Mouse (Mus musculus): Measurements from ENCODE around the gene Crybb2.

Gene Crybb2

DNA sequence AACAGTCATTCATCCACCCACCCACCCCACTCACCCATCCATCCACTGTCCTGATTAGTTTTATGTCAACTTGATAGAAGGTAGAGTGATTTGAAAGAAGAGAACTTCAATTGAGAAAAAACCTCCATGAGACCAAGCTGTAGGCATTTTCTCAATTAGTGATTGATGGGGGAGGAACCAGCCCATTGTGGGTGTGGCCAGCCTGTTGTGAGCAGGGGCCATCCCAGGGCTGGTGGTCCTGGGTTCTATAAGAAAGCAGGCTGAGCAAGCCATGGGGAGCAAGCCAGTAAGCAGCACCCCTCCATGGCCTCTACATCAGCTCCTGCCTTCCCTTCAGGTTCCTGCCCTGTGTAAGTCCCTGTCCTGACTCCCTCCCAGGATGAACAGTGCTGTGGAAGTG is at the start of gene Crybb2:
Gene Crybb2 (minus strand): TSS at position 101 of the 400 bp plus-strand sequence.
- in situ Hi-C loops (cut with MboI, MseI): no loop called here

DNA sequence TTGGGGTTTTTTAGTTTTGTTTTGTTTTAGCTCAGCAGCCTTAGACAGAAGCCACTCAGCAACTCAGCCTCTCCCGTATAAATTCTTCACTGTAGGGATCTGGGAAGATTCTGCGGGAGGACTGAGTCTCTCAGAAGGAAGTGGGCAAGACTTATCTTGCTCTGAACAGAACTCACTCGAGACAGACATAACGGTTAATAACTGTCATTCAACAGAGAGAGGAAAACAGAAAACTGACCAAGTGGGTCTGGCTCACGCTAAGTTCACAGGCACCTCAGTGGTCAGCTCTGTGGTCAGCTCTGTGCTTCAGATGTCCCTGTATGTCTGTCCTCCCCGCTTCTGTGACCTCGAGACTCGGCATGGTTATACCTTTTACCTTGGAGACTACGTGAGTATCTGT is 49.4 kb upstream of the Crybb2 start:
- in situ Hi-C loops (cut with MboI, MseI): loop anchor here (10.0 kb wide), 1 partner anchor 716 kb away; the partner anchor contains the start of gene Selplg

DNA sequence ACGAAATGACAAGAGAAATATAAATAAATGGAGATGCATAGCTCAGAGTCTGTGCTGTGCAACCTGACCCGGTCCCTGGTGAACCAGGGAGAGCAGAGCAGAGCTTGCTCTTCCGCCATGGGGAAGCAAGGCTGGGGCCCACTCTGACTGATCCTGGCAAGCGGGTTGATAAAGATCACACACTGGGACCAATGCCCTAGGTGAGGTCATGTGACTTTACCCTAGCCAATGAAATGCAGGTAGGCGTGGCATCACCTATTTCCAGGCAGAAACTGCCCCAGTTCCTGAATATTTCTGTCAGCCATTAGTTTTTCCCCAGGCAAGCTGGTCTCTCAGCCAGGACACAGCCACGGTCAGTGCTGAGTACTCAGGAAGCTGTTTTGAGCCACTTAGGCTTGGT is 48.8 kb upstream of the Crybb2 start:
- in situ Hi-C loops (cut with MboI, MseI): loop anchor here (10.0 kb wide), 1 partner anchor 716 kb away; the partner anchor contains the start of gene Selplg

GRCm38 (mm10) chr5:113117361-113117760 is 47.4 kb upstream of the Crybb2 start:
- in situ Hi-C loops (cut with MboI, MseI): loop anchor here (10.0 kb wide), 1 partner anchor 717 kb away; the partner anchor contains the start of gene Selplg

DNA sequence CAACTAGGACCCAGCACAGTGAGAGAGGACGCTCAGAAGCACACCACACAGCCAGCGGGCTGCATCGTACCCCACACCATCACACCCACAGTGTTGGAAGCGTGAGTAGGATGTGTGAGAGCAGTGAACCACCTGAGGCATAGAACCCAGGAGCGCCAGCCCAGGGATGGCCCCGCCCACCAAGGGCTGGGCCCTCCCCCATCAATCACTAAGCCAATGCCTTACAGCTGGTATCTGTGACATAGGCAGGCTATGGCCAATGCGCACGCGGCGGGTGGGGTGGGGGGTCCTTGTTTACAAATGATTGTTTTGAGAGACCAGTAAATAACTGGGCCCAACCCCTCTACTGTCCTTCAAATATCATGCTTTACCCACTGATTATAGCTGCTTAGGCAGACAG is 46.0 kb upstream of the Crybb2 start:
- in situ Hi-C loops (cut with MboI, MseI): loop anchor here (10.0 kb wide), 1 partner anchor 719 kb away; the partner anchor contains the start of gene Selplg

- in situ Hi-C loops (cut with MboI, MseI): loop anchor here (10.0 kb wide), 1 partner anchor 720 kb away; the partner anchor contains the start of gene Selplg
These were observed 44.6 kb upstream of the Crybb2 start for GRCm38 (mm10) chr5:113114264-113115225.

DNA sequence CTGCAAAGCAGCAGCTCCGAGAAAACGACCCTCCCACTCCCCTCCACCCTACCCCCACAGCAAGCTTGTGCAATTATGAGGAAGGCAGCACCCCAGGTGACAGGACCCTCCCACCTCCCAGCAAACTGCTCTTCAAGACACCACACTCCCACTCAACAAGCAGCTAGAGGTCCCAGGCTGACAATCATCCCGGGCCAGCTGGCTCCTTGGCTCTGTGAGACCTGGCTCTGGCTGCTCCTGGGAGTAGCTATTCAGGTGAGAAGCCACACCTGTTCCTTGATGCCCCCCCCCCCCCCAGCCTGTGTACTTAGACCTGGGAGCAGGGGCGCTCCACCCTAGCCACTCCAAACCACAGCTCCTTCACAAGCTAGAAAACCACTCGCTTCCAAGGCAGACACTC is 43.2 kb upstream of the Crybb2 start:
- in situ Hi-C loops (cut with MboI, MseI): loop anchor here (10.0 kb wide), 1 partner anchor 722 kb away; the partner anchor contains the start of gene Selplg

DNA sequence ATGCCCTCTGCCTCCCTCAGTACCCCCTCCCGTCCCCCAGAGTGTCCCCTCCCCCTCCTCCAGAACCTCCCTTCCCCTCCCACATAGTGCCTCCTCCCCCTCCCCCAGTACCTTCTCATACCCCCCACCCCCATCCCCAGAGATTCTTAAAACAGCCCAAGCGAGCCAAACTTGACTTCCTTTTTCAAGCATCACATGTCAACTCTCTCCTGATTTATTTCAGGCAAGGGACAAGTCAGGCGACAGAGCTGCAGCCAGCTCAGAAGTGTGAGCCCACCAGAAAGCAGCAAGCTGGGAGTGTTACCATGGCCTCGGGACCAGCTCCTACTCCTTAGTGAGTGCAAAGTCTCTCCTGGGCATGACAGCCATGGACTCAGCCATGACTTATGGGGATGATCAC is 41.4 kb upstream of the Crybb2 start:
- in situ Hi-C loops (cut with MboI, MseI): loop anchor here (10.0 kb wide), 1 partner anchor 723 kb away; the partner anchor contains the start of gene Selplg

GRCm38 (mm10) chr5:113110929-113111328 is 41.0 kb upstream of the Crybb2 start:
- in situ Hi-C loops (cut with MboI, MseI): loop anchor here (10.0 kb wide), 1 partner anchor 724 kb away; the partner anchor contains the start of gene Selplg

DNA sequence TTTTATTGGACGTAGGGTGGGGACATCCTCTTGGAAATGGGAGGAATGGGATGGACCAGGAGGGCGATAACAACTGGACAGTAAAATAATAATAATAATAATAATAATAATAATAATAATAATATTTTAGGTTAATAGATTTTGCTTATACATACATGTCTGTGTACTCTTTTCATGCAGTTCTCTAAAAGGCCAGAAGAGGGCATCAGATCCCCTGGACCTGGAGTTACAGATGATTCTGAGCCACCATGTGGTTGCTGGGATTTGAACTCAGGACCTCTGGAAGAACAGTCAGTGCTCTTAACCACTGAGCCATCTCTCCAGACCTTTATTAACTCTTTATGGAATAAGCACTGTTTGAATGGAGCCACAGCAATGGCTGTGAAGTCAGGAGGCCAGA is 39.7 kb upstream of the Crybb2 start:
- in situ Hi-C loops (cut with MboI, MseI): loop anchor here (10.0 kb wide), 1 partner anchor 725 kb away; the partner anchor contains the start of gene Selplg

DNA sequence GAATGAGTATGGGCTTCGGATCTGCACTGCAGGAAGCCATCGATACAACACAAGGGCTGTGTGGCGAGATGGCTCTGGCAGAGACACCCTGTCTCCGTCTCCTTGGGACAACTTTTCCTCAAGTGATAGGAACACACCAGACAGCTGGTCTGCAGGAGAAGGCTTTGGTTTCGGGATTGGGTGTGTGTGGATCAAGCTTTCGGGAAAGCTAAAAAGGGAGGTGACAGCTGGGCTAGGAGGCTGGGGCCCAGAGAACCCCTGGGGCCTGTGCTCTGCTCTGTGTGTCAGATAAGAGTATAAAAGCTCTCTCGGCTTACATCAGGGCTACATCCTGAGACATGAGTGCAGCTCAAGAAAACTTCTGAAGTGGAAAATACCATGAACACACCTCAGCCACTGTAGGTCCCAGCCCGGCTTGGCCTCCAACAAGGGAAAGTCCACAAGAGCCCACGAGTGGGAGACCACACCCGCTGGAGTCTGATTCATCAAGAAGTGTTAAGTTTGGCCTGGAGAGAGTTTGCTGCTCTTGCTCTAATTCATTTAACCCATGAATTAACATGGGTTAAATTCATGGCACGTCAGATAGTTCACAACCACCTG is 38.3 kb upstream of the Crybb2 start:
- in situ Hi-C loops (cut with MboI, MseI): no loop called here

DNA sequence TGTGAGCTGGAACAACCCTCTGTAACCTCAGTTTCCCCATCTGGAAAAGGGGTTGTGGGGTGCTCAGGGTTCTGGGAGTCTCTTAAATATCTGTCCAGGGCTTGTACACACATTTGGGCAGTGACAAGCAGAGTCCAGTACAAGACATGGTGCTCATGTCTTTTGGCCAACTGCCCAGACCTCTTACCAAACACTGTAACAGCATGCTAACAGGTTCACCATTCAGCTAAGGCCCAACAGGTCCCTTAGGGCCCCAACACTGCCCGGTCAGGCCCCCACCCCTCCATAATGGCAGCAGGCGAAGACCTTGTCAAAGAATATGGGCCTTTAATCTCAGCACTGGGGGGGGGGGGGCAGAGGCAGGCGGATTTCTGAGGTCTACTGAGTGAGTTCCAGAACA is 37.8 kb upstream of the Crybb2 start:
- in situ Hi-C loops (cut with MboI, MseI): no loop called here

- in situ Hi-C loops (cut with MboI, MseI): no loop called here
These were observed 36.7 kb upstream of the Crybb2 start for GRCm38 (mm10) chr5:113106594-113106993.

DNA sequence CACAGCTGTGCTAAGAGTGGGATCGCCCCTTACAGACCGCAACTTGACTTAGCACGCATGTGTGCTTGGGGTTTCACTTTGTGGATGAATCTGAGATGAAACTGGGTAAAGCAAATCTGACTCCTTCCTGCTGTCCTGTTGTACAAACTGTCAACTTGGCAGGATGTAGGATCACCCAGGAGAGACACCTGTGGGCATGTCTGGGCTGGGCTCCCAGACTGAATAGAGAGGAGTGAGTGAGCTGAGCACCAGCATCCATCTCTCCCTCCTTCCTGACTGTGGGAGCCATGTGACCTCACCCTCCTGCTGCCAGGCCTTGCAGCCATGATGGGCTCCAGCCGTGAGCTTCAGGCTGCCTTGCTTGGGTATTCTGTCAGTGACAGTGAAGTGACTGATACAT is 35.6 kb upstream of the Crybb2 start:
- in situ Hi-C loops (cut with MboI, MseI): no loop called here

GRCm38 (mm10) chr5:113105035-113105434 is 35.1 kb upstream of the Crybb2 start:
- in situ Hi-C loops (cut with MboI, MseI): no loop called here

DNA sequence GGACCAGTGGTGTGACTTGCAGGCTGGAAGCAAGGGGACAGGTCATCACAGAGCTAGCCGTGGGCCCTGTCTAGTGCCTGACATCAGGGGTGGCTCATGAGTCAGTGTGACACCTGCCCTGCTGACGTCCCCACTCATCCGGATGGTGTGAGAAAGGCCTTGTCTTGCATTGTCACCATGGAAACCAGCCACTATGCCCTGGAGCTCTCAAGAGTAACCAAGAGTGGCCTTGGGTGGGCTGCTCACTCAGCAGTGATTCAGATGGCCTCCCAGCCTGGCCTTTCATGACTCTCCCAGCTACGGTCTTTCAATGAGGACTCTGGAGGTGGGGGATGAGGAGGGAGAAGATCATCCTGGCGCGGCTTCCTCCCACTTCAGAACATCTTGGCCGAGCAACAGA is 32.5 kb upstream of the Crybb2 start:
- in situ Hi-C loops (cut with MboI, MseI): no loop called here

- in situ Hi-C loops (cut with MboI, MseI): no loop called here
These were observed 31.5 kb upstream of the Crybb2 start for GRCm38 (mm10) chr5:113101457-113101856.

- in situ Hi-C loops (cut with MboI, MseI): no loop called here
These were observed 30.5 kb upstream of the Crybb2 start for GRCm38 (mm10) chr5:113100422-113100821.

DNA sequence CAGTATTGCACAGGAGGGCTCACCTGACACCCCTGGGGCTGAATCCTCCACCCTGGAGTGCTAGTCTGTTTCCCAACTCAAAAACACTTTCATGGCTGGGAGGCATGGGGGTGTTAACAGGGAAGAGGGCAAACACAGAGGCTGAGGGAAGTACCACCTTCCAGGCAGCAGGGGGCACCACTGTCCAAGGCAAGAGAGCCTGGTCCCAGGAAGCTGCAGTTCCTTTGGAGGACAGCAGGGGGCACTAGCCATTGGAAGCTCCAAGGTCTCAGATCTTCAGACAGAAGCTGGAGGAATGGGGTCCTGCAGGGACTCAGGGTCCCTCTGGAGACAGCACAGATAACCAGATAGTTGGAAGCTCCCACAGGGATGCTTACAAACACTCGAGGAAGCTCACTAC is 29.6 kb upstream of the Crybb2 start:
- in situ Hi-C loops (cut with MboI, MseI): loop anchor here (5.0 to 25.0 kb wide), 2 partner anchors 53 to 1438 kb away; no protein-coding TSS in a partner anchor

GRCm38 (mm10) chr5:113097551-113097950 is 27.6 kb upstream of the Crybb2 start:
- in situ Hi-C loops (cut with MboI, MseI): loop anchor here (5.0 to 25.0 kb wide), 2 partner anchors 55 to 1440 kb away; no protein-coding TSS in a partner anchor

- in situ Hi-C loops (cut with MboI, MseI): loop anchor here (5.0 to 25.0 kb wide), 2 partner anchors 57 to 1442 kb away; no protein-coding TSS in a partner anchor
These were observed 25.5 kb upstream of the Crybb2 start for GRCm38 (mm10) chr5:113095456-113095855.

- in situ Hi-C loops (cut with MboI, MseI): loop anchor here (25.0 kb wide), 1 partner anchor 1445 kb away; no protein-coding TSS in a partner anchor
These were observed 22.5 kb upstream of the Crybb2 start for GRCm38 (mm10) chr5:113092406-113092805.

Measured in T-helper 1 cell (primary cell).